Mouse (Mus musculus): ENCODE results near the gene Met. TPM values are rescaled to one million over a fixed set of nuclear protein-coding genes. Genes with fewer than 3 reads are reported as not detected.

Gene Met
- total and polyA plus RNA-seq, 3 experiments = 0.13 to 0.53 (median 0.26) TPM

- H3K9me3 ChIP-seq (replicated peaks; ENCODE audit: low read length) = no peaks in the 10 kb centered on the region
- TF ChIP-seq PAX5 (IDR thresholded peaks at IDR 0.05; ENCODE audit: low read length) (no peak), RAD21 (IDR thresholded peaks at IDR 0.05; ENCODE audit: low read depth, low read length) (no peak), NRF1 (IDR thresholded peaks at IDR 0.05; ENCODE audit: low read depth, low read length) (no peak), E2F4 (IDR thresholded peaks at IDR 0.05; ENCODE audit: insufficient replicate concordance, low read depth, low read length) (no peak), POLR2AphosphoS2 (IDR thresholded peaks at IDR 0.05; ENCODE audit: low read depth, low read length) (no peak), NELFE (IDR thresholded peaks at IDR 0.05; ENCODE audit: low read depth, low read length) (no peak), CTCF (conservative IDR thresholded peaks at IDR 0.05 in 1 of 2, IDR thresholded peaks at IDR 0.05 in 1 of 2; ENCODE audit: low read depth in 2 of 2, low read length in 2 of 2) (no peak), MAFK (IDR thresholded peaks at IDR 0.05; ENCODE audit: insufficient replicate concordance, low read length) (no peak), EP300 (IDR thresholded peaks at IDR 0.05; ENCODE audit: low read length) (no peak), CHD2 (IDR thresholded peaks at IDR 0.05; ENCODE audit: low read length) (no peak), MEF2A (IDR thresholded peaks at IDR 0.05; ENCODE audit: borderline replicate concordance, low read depth, low read length) (no peak), TCF12 (IDR thresholded peaks at IDR 0.05; ENCODE audit: low read depth, low read length) (no peak), JUN (IDR thresholded peaks at IDR 0.05; ENCODE audit: insufficient read depth, low read depth, low read length) (no peak), ELF1 (IDR thresholded peaks at IDR 0.05; ENCODE audit: low read depth, low read length) (no peak), USF1 (IDR thresholded peaks at IDR 0.05; ENCODE audit: low read depth, low read length) (no peak), ZKSCAN1 (IDR thresholded peaks at IDR 0.05; ENCODE audit: borderline replicate concordance, low read depth, low read length) (no peak), SMC3 (IDR thresholded peaks at IDR 0.05; ENCODE audit: low read depth, low read length) (no peak)
- H3K9ac ChIP-seq (ENCODE audit: insufficient read depth, low read depth) = no peak overlapping the region
- DNase-seq (ENCODE audit: extremely low read depth) = no peak
- in situ Hi-C loops (cut with MboI; ENCODE audit: low pct_ligation_motif_present, low pct_unique_long_range_greater_than_20kb, low sequenced_read_pairs) (no loop called here), dilution Hi-C loops (cut with MboI; ENCODE audit: extremely low pct_ligation_motif_present, extremely low pct_unique_long_range_greater_than_20kb, low sequenced_read_pairs) (no loop called here)
- no peaks in the 10 kb centered on the region for H3K27me3 ChIP-seq (replicated peaks)
- peaks cover 2 to 5% of the 10 kb centered on the region in 2 experiments; a peak in 2 of 4 replicates for H3K4me1 ChIP-seq (ENCODE audit: control insufficient read depth in 1 of 2, insufficient read depth in 2 of 2)
- no peak overlapping the region for H3K4me3 ChIP-seq (replicated peaks in 1 of 3; ENCODE audit: low read depth in 2 of 3, low read length in 2 of 3, poor library complexity in 1 of 3)
- no peak overlapping the region for H3K27ac ChIP-seq (ENCODE audit: insufficient read depth, low read depth)
- H3K36me3 ChIP-seq (replicated peaks in 1 of 2; ENCODE audit: control insufficient read depth in 1 of 2, insufficient read depth in 1 of 2, low read length in 1 of 2) = no peaks in the 10 kb centered on the region
- no peak overlapping the region for H3K4me2 ChIP-seq (ENCODE audit: insufficient read depth, low read depth, poor library complexity, severe bottlenecking)
- no peaks in the 10 kb centered on the region for H3K79me2 ChIP-seq (replicated peaks; ENCODE audit: control insufficient read depth, extremely low read depth, insufficient read depth, poor library complexity, severe bottlenecking)
These were observed 99.0 kb downstream of the Met start for GRCm38 (mm10) chr6:17562472-17563088.

- Histone ChIP-seq H3K4me2 (ENCODE audit: insufficient read depth, low read depth, poor library complexity, severe bottlenecking) (no peak overlapping the region), H3K27ac (ENCODE audit: insufficient read depth, low read depth) (no peak overlapping the region), H3K79me2 (replicated peaks; ENCODE audit: control insufficient read depth, extremely low read depth, insufficient read depth, poor library complexity, severe bottlenecking) (no peaks in the 10 kb centered on the region), H3K36me3 (replicated peaks in 1 of 2; ENCODE audit: control insufficient read depth in 1 of 2, insufficient read depth in 1 of 2, low read length in 1 of 2) (no peaks in the 10 kb centered on the region), H3K9me3 (replicated peaks; ENCODE audit: low read length) (no peaks in the 10 kb centered on the region), H3K9ac (ENCODE audit: insufficient read depth, low read depth) (no peak overlapping the region), H3K27me3 (replicated peaks) (no peaks in the 10 kb centered on the region), H3K4me3 (replicated peaks in 1 of 3; ENCODE audit: low read depth in 2 of 3, low read length in 2 of 3, poor library complexity in 1 of 3) (no peak overlapping the region), H3K4me1 (ENCODE audit: control insufficient read depth in 1 of 2, insufficient read depth in 2 of 2) (peaks cover 2 to 5% of the 10 kb centered on the region in 2 experiments; a peak in 2 of 4 replicates)
- no peak for DNase-seq (ENCODE audit: extremely low read depth)
- no peak for TF ChIP-seq MAFK (IDR thresholded peaks at IDR 0.05; ENCODE audit: insufficient replicate concordance, low read length)
- TF ChIP-seq POLR2A (IDR thresholded peaks at IDR 0.05; ENCODE audit: low read depth, low read length) = no peak
- TF ChIP-seq JUN (IDR thresholded peaks at IDR 0.05; ENCODE audit: insufficient read depth, low read depth, low read length) = no peak
- TF ChIP-seq ETS1 (conservative IDR thresholded peaks at IDR 0.05; ENCODE audit: low read depth, low read length) = no peak
- no peak for TF ChIP-seq IRF4 (IDR thresholded peaks at IDR 0.05; ENCODE audit: low read depth, low read length)
- TF ChIP-seq MEF2A (IDR thresholded peaks at IDR 0.05; ENCODE audit: borderline replicate concordance, low read depth, low read length) = no peak
- no peak for TF ChIP-seq MAX (IDR thresholded peaks at IDR 0.05; ENCODE audit: low read length)
- TF ChIP-seq JUND (conservative IDR thresholded peaks at IDR 0.05; ENCODE audit: low read depth, low read length) = no peak
- TF ChIP-seq TCF12 (IDR thresholded peaks at IDR 0.05; ENCODE audit: low read depth, low read length) = no peak
- no peak for TF ChIP-seq EP300 (IDR thresholded peaks at IDR 0.05; ENCODE audit: low read length)
- TF ChIP-seq KAT2A (IDR thresholded peaks at IDR 0.05; ENCODE audit: insufficient replicate concordance, low read length) = no peak
- TF ChIP-seq TBP (conservative IDR thresholded peaks at IDR 0.05; ENCODE audit: low read depth, low read length) = no peak
- no peak for TF ChIP-seq ZC3H11A (IDR thresholded peaks at IDR 0.05; ENCODE audit: low read depth, low read length)
- in situ Hi-C loops (cut with MboI; ENCODE audit: low pct_ligation_motif_present, low pct_unique_long_range_greater_than_20kb, low sequenced_read_pairs) = no loop called here
- dilution Hi-C loops (cut with MboI; ENCODE audit: extremely low pct_ligation_motif_present, extremely low pct_unique_long_range_greater_than_20kb, low sequenced_read_pairs) = no loop called here
These were observed 105.2 kb downstream of the Met start for GRCm38 (mm10) chr6:17568702-17569352.
